Mouse (Mus musculus) left cerebral cortex, postnatal 36 days (tissue): Measurements from ENCODE around the gene Olfr933. TPM values are rescaled to one million over a fixed set of nuclear protein-coding genes. Genes with fewer than 3 reads are reported as not detected.

Source experiments
- DNase-seq, 2 experiments: peaks; one replicate each; pipeline ENCODE4 v3.0.0; 2021 to 2022; ENCODE audit warnings: low spot score in 2 of 2, mixed read lengths in 1 of 2
- intact Hi-C: fragments of 180-260 bp; cut with DNase I; formaldehyde crosslinking; loops from one replicate; pipeline ENCODE4 v1.15.1; 2025
- total RNA-seq, 2 experiments: library from RNA; stranded (reverse); gene quantifications; 2 replicates each; pipeline ENCODE4 v1.2.3; 2021

The Olfr933 gene
- total RNA-seq, result not detected

- intact Hi-C loops, result no loop called here
- DNase-seq, result no peak
These were observed at the start of gene Olfr933 for GRCm38 (mm10) chr9:38972013-38972412. Gene Olfr933, plus strand, starts transcription at chr9:38972313.

DNA sequence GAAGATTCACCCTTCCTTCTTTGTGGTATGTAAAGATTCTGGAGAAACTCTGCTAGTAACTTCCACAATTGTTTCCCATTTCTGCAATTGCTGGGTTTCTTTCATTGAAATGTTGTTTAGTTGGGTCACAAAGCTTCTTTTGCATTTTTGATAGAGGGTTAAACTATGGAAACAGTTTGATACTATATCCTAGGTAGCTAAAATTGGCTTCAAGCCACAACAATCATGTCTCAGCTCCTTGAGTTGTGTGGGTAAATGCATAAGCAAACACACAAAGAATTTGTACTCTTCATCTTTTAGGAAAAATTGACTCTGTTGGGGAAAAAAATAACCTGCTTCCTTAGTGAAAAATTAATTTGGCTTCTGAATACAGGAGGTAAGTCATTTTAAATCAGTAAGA is 42.6 kb upstream of the Olfr933 start, which contains the start of gene Olfr930:
Gene Olfr930 (plus strand): TSS at position 301 of the 400 bp plus-strand sequence.
- intact Hi-C loops, result no loop called here
- DNase-seq, result no peak

DNA sequence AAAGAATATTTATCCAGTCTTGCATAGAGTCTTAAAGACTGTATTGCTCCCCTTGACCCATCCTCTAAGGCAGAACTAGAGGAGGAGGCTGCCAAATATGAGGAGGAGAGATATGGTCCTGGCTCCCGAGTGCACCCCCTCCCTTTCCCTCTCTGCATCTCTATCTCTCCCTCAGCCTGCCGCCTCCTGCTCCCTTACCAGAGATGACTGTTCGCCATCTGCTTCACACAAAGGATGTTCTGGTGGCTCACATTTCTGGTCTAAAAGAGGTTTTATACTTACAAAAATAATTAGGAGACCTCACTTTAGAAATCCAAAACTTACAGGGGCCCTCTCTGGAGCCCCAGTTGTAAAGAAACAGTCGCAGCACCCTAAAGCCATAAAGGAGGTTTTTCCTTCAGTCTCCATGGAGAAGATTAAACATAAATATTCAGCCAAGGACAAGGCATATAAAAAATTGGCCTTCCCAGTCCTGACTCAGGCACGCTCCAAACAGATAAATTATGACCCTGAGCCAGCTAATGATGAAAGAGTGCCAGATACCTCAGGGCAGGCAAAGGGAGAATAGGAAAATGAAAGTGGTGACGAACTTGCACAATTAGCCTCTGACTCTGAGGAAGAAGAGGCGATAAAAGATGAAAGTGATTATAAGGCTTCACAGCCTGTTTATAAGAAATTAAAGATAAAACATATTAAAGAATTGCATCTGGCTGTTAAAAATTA is 18.6 kb upstream of the Olfr933 start:
- intact Hi-C loops, result no loop called here
- peak; percentile 23 to 27 for DNase-seq

GRCm38 (mm10) chr9:38954124-38954416 is 18.0 kb upstream of the Olfr933 start:
- intact Hi-C loops, result no loop called here
- no peak for DNase-seq

GRCm38 (mm10) chr9:38988215-38988614 is 16.1 kb downstream of the Olfr933 start, which contains the start of gene Olfr934:
Gene Olfr934, minus strand, starts transcription at chr9:38988315.
- intact Hi-C loops, result no loop called here
- DNase-seq, result no peak

- intact Hi-C loops, result no loop called here
- no peak for DNase-seq
These were observed 27.5 kb downstream of the Olfr933 start, which contains the start of gene Olfr935 for GRCm38 (mm10) chr9:38999583-38999982. Gene Olfr935, minus strand, starts transcription at chr9:38999683.

- intact Hi-C loops, result no loop called here
- DNase-seq, result no peak
These were observed 51.2 kb downstream of the Olfr933 start, which contains the start of gene Olfr146 for GRCm38 (mm10) chr9:39023277-39023676. Gene Olfr146, minus strand, starts transcription at chr9:39023377.

Other genes starting within 250 kb of the Olfr933 start
- gene Olfr920, start 220.0 kb upstream of the Olfr933 start, total RNA-seq, result under 1 TPM in 1 of 2 experiments, not detected in 1; 0.11 TPM
- not detected for gene Olfr921, start 199.2 kb upstream of the Olfr933 start, total RNA-seq
- not detected for gene Olfr922, start 157.7 kb upstream of the Olfr933 start, total RNA-seq
- gene Olfr923, start 145.8 kb upstream of the Olfr933 start, total RNA-seq, result not detected
- not detected for gene Olfr924, start 127.9 kb upstream of the Olfr933 start, total RNA-seq
- gene Olfr26, start 117.3 kb upstream of the Olfr933 start, total RNA-seq, result not detected
- not detected for gene Olfr926, start 95.2 kb upstream of the Olfr933 start, total RNA-seq
- gene Olfr930, start 42.5 kb upstream of the Olfr933 start, total RNA-seq, result not detected
- gene Olfr934, start 16.0 kb downstream of the Olfr933 start, total RNA-seq, result not detected
- gene Olfr935, start 27.4 kb downstream of the Olfr933 start, total RNA-seq, result not detected
- not detected for gene Olfr146, start 51.1 kb downstream of the Olfr933 start, total RNA-seq
- gene Olfr937, start 92.6 kb downstream of the Olfr933 start, total RNA-seq, result not detected
- not detected for gene Olfr938, start 106.6 kb downstream of the Olfr933 start, total RNA-seq
- not detected for gene Olfr27, start 155.8 kb downstream of the Olfr933 start, total RNA-seq
- not detected for gene Olfr943, start 194.0 kb downstream of the Olfr933 start, total RNA-seq
- gene Olfr944, start 229.6 kb downstream of the Olfr933 start, total RNA-seq, result not detected